Mouse (Mus musculus) urinary bladder, postnatal 4 days (tissue): ENCODE data around the gene Rfx3.

ENCODE experiments used
- DNase-seq, 2 experiments: peaks; one replicate each; pipeline ENCODE4 v3.0.0; 2021 to 2022; ENCODE audit warnings: low spot score in 2 of 2

Gene Rfx3

DNA sequence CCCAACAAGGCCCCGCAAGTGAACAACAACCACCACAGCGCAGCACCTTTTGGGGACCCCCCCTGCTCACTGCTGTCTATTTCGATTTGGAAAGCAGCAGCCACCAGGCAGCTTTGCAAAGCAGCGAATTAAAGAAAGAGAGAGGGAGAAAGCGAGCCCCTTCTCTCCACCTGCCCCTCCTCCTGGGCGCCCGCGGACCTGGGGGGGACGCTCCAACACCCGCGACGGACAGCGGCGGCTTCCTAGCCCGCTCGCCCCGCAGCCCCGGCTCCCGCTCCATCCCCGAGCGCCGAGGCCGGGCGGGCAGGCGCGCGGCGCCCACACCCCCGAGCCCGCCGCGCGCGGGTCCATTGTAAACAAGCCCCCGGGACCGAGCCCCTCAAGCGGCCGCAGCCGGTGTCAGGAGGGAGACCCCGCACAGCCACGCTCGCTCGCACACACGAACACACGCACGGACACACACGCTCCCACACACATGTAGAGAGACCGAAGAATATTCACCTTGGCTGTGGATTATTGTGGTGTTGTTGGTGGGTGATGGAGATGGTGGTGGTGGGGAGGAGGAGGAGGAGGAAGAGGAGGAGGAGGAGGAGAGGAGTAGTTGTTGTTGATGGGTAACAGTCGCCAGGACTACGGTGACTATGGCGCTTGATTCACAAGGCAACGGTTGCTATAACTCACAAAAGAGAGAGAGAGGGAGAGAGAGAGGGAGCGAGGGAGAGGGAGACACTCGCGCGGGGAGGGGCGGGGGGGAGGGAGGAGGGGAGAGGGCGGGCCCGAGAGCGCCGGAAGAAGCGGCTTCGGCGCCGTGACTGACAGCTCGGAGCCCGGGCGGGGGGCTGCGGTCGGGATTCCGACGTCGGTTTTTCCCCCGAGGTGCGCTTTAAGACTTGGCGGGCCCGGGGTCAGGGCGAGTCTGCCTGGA is at the start of gene Rfx3:
Gene Rfx3, minus strand, starts transcription at position 696 of the 925 bp plus-strand sequence.
- DNase-seq: peak in 1 of 2 experiments; percentile 21

DNA sequence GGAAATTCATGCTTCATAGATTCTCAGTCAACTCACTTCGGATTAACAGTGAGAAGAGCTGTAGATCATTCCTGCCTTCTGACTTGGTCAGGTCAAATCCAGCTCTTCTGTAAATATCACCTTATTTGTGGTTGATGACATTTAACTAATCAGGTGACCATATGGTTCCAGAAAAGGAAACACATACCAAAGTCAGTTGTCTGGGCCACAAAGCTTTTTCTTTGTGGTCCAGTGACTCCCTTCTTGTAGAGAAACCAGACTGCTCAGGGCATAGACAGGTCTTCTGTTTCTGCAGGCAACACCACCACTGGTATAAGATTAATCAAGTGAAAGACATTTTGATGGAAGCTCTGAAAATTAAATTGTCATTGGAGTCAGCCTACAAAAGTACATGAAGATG is 41.1 kb upstream of the Rfx3 start:
- DNase-seq: no peak

DNA sequence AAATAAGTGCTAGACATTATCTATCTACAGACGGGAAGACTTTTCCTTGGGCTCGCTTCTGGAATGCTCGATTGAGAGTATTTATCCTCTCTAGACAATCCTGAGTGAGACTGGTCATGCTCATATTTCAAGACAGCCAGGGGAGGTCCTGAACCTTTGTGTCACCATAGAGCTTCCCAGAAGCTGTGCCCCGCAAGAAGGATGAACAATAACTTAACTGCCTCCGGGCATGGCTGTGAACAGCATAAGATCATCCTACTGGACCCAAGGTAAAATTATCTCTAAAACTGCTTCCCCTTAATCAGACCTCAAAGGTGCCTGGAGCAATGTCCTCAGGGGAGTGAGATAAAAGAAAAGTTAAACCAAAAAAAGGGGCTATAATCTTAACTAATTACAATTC is 40.6 kb upstream of the Rfx3 start:
- no peak for DNase-seq

DNA sequence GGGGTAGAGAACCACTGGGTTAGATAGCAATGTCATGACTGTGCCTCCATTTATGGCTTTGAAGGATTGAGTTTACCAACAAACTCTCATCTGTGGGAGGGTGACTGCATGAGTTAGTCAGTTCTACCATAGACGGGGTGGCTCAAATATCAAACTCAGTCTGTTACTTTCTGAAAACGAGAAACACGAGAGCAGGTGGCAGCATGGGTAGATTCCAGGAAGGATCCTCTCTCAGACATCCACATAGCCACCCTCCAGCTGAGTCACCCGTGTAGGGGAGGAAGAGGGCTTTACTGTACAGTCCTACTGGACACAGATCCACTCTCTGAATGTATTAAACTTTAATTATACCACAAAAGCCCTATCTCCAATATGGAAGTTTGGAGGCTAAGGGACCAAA is 38.3 kb upstream of the Rfx3 start:
- no peak for DNase-seq

DNA sequence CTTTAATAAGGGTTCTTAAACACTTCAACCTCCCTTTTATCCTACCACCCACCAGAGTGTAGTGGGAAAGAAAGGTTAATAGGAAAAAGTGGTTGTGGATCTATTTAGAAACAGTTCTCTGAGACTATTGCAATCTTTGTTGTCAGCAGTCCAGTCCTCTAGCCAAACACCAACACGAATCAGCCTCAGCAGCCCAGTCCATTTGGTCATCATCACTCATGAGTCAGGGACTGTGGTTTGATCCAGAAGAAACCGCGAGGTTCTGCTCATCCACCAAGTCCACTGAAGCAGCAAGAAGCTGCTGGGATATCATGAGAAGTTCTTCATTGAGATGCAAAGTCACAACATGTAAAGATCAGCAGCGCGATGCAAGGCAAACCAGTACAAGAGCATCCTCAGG is 35.8 kb upstream of the Rfx3 start:
- no peak for DNase-seq

DNA sequence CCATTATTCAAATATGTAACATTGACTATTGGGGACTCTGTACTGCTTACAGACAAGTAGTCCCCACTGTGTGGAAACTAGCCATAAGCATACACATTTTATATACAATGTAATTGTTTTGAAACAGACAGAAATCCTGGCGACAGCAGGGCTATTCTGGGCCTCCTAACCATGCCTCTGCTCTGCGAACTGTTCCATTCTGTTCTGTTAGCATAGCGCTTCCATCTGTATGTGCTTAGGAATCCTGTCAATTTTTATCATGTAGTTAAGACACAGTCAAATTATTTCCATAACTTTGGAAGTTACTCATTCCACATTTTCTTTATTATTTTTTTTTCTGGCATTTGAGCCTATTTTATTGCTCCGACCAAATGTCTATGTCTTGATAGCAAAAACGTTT is 34.0 kb upstream of the Rfx3 start:
- no peak for DNase-seq

DNA sequence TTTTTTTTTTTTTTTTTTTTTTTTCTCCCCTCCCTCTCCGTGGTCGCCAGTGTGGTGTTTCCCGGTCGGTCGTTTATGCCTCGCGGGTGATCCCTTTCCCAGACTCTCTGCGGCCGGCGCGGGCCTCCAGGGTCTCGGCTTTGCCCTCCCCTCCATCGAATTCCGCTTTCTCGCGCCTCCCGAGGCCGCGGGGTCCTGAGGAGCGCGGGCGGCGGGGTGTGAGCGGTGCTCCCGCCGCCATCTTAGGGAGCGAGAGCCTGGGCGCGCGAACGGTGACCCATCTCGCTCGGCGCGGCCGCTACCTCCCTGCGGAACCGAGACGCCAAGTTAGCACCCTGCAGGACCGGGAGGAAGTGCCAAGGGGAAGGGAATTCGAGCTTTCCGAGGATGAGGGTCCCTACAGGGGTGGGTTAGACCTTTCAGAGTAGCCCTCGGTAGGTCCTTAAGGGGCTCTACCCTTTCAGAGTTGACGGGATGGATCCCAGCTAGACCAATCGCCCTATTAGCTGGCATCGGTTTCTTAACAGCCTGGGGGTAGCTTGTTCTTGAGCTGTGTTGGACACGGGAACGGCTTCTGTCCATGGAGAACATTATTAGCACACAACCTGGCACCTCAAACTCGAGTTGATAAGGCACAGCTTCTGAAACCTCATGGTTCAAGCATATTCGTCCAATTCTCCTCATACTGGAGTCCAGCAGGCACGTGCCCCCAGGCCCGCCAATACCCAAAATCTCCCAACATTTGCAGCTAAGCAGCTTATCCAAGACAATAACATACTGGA is 943 bp upstream of the Rfx3 start:
- DNase-seq: peak; percentile 69 to 70

DNA sequence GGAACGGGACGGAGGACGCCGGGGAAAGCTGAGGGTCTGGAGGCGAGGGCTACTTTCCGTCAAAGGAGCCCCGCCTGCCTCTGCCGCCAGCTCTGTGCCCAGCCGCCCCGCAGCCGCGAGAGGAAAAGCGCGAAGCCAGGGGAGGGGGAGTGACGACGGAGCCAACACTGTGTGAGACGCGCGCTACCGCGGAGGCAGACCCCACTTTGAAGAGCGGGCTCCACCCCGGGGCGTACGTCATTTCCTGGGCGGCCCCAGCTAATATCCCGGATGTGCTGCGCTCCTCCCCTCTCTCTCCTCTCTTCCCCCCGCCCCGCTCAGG is 391 bp upstream of the Rfx3 start:
- DNase-seq: peak; percentile 88 to 95

DNA sequence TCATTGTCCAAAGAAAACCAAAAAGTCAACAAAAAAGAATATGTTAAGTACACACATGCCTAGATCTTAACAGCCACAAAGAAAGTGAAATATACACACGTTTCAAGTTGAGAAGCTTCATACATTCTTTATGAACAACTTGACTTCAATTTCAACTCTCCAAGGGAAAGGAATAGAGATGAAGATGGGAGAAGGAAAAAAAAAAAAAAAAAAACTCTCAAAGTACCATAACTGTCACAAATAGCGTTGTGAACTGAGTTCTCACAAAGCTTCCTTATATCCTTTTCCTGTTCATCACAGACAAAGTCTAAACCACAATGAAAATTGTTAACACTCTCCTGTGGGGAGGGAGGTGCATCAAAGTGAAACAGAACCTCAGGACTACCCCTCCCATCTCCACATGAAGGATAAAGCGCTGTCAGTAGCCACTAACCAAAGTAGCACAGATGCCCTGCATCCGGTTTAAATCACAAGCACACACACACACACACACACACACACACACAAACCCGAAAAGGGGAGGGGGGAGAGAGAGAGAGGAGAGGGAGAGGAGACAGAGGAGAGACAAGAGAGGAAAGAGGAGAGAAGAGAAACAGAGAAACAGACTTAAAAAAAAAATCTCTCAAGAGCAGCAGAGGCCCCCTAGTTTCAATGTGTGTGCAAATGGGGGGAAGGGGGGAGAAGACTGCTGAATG is 1.2 kb downstream of the Rfx3 start:
- no peak for DNase-seq

DNA sequence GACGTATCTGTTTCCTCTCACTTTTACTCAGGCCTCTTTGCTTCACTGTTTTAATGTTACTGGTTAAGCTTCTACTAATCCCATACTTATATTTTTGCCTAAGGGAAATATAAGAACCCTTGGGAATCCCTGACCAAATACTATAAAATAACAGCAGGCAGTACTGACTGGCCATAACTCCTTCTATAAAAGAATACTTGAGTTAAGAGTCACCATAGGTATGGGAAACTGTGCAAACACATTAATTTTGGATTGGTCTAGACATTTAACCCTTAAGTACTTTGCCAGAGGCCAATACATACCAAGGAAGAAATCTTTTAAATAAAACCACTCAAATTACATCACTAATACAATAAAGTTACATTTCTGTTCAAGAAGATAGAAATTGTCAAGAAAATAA is 6.8 kb downstream of the Rfx3 start:
- no peak for DNase-seq

DNA sequence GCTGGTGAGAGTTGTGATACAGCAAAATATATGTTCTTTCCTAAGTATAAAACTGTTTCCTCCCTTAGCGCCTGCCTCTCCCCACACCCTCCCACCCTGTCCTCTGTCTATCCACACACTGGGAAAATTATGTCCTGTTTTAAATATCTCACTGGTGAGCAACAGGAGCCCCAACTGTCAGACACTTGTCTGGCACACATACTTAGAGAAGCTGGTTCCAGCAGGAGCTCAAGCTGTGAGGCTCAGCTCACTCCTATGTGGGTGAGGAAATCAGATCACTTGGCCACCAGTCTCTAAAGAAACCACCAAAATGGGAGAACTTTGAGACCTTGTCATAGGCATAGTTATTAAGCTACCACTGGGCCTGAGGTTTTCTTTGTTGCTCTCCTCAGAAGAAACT is 7.5 kb downstream of the Rfx3 start:
- DNase-seq: no peak

DNA sequence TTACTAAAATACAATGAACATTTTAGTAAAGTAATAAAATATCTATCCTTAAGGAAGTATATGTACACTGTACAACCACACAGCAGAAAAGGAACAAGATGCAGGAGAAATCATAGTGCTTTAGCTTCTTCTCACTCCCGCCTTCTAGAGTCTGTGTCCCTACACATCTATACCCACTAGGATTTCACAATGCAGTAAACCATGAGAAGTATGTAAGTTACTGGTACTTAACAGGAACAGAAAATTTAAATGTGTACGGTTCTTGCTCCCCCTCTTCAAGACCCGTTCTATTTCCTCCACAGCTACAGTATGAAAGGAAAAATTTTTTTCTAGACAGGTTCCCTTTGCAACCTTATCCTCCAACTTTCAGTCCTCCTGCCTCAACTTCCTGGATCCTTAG is 8.3 kb downstream of the Rfx3 start:
- no peak for DNase-seq

DNA sequence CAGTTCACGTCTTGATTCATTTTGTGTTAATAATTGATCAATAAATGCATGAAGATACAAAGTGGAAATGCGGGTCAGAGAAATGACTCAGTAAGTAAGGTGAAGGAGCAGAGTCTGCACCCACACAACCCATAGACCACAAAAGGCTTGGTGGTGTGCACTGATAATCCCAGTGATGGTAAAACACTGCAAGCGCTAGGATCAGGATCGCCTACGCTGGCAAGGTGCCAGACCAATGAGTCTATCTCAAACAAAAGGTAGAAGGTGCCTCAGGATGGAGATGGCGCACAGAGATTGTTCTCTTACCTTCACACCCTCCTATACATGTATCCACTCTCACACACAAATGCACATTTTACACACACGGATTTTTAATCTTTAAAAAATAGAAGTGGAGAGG is 18.2 kb downstream of the Rfx3 start:
- no peak for DNase-seq

DNA sequence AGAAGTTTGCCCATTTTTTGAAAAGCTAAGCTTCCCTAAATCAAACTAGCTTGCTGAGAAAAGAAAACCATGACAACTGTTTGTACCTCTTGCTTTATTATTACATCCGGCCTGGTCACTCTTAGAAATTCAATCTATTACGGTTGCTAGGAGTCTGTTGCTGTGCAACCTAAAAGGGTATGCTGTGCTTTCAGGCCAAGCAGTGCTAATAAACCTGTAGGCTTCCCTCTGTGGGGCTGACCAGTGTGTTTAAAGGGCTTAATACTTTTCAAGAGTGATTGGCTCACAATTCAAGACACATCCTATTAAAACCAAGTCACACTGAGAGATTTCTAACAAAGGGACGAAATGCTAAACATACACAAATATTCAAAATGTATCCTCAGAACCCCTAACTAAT is 22.2 kb downstream of the Rfx3 start:
- no peak for DNase-seq

DNA sequence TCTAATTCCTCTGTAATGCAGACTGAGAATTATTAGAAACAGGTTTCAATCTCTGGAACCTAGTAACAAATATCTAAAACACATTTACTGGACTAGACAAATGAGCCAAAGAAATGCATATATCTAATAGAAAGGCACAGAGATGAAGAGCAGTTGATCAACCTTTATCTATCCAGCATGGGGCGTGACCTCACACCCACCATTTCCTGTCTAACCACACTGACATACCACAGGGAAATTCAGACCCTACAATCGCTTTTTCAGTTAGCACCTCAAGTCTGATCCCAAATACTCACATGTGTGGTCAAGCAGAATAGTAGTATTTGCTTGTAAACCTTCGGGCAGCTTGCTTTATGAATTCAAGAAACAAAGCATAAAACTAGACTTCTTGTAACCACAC is 43.4 kb downstream of the Rfx3 start:
- no peak for DNase-seq

DNA sequence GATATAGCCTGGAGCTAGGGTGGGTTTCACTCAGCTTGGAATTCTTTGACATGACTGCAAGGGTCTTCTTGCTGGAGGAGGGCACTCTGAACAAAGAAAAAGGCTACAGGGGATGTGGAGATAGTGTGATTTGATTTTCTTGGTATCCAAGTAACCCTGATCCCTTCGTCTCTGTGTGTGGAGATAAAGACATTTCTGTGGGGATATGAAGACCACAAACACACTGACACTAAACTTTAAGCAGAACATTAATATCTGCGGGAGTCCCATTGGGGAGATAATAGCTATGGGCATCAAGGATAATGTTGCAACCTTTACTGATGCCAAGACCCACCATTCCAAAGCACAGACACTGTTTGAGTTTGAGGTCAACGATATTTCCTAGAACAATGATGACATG is 49.7 kb downstream of the Rfx3 start:
- no peak for DNase-seq

DNA sequence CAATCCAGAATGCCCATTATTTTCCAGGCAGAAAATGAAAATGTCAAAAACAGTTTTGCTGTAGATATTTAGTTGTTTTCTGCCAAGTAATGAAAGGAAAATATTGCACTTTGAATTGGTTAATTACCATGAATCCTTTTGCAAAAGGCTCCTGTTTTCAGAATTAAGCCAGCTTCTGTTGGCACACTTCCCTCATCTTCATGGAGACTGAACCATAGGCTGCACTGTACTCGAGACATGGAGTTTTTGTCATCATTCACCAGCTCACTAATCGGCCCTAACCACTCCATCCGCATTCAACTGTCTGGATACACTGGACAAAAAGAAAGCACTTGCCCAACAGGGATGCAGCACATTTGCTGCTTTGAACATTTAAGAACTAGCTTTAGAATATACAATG is 75.5 kb downstream of the Rfx3 start:
- no peak for DNase-seq

DNA sequence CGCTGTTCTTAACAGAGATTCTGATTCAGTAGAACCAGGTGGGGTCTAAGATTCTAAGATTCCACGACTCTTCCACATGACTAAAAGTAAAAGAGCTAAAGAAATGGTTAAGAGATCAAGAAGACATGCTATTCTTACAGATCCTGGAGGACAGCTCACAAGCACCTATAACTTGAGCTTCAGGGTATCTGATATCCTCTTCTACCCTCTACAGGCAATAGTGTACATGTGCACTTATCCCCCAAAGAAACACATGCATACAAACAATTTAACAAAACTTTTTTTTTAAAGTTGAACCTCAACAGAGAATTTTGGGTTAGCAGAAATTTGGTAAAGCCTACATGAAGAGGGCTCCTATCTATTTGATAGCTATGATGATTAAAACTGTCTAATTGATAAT is 79.8 kb downstream of the Rfx3 start:
- no peak for DNase-seq

DNA sequence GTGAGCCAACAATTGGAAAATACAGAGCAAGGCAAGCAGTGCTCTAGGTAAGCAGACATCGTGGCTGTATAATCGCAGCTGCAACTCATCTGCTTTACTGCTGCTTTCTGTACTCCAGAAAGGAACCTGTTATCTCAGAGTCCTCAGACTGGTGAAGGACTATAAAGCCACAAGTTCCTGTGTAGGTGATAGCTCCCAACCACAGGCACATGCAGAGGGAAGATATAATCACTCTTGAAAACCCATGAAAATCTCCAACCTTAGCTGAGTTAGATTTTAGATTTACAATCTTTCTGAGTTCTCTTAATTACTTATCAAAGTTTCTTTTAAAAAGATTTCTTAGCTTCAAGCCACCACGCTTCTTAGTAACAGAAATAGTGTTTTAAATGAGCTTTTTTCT is 84.6 kb downstream of the Rfx3 start:
- no peak for DNase-seq

DNA sequence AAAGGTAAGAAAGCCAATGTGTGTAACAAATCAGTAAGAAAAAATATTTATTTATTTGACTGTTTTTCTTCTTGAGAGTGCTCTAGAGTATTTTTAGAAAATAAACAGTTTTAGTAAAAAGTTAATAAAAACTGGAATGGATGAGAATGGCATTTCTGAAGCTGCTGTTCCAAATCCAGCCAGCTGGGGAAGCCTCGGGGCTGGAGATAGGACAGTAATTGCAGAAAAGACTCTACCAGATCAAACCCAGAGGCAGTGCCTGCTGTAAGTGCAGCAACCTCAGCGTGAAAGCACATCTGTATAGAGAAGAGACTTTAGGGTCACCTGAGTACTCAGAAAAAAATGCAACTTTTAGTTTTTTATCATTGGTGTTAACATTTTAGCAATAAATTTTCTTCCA is 91.9 kb downstream of the Rfx3 start:
- no peak for DNase-seq

DNA sequence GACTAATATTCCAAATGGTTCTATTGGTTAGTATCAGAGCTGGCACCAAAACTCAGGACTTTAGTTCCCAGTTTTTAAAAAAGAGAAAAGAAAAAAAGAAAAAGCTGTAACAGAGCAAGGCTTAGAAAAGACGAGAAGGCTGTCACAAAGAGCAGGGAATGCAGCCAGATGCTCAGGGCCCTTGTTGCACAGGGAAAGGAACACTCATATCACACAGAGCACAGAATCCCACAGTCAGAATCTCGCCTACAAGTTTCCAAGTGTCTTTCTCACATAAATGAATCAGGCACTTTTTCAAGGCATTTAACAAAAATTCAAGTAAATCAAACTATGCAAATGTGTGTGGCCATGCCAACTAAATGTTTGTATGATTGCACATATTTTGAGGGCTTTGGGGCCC is 94.5 kb downstream of the Rfx3 start:
- no peak for DNase-seq

DNA sequence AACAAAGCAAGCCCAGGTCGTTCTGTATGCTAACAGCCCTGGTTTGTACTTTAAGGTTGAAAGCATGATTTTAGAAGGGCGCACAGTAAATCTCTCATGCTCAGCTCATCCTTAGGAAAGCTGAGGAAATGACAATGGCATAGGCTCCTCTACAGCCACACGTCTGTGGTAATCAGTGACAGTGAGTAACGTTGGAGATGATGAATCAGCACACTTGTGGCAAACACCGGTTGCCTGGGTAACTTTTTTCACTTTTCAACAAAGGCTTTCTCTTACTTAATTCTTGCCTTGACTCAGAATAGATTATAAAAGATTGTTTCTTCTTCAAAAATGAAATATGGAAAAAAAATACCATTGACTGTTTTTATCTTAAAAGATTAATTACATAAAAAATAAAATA is 104.0 kb downstream of the Rfx3 start:
- no peak for DNase-seq

DNA sequence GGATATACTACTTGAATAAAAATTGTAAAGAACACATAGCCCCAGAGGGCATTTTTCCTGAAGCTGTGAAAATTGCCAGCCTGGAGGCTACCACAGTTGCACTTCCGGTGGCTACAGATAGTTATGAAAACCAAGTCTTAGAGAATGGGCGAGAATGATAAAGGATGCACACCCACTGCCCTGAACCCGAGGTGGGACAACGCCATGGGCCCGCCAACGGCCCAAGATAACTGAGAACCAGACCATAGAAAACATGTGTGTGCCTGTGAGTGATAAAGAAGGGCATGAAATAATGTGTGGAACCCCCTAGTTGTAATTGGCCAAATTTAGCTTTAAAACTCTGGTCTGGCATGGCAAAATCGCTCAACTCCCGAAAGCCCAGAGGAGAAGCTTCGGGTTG is 105.0 kb downstream of the Rfx3 start:
- DNase-seq: no peak
